Mouse (Mus musculus) lung, adult 2 months (tissue): ENCODE results near the gene Inpp4b.

Source experiments
- CTCF ChIP-seq: fragments of 200-500 bp; IDR thresholded peaks from 2 replicates; pipeline ENCODE4 v1.5.1; 2011; ENCODE audit warnings: mild to moderate bottlenecking, low read length, control low read depth; ENCODE audit not compliant: insufficient read depth
- POLR2A ChIP-seq: fragments of 200-500 bp; IDR thresholded peaks from 2 replicates; pipeline ENCODE4 v1.6.1; 2011; ENCODE audit warnings: low read depth, mild to moderate bottlenecking, control low read depth, low read length, borderline replicate concordance; ENCODE audit errors: extremely low read depth

DNA sequence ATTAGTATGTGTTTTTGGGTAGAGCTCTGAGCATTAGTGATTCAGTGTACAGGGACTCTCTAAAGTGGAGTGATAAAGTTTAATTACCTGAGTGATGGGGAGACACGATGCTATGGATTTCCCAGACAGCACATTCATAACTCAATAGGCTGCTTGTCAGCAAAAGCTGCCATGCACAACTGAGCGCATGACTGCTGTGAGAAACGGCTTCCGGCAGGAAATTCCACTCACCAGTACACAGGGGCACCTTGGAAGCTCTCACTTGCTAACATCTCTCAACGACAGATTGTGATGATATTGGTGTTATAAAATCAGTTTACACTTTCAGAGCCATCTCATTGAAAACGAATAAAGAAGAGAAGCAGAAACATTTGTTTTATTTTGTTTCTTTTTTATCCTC lies 465.2 kb downstream of the Inpp4b start:
- no peak for TF ChIP-seq CTCF
- TF ChIP-seq POLR2A = no peak
